Mouse (Mus musculus) heart, postnatal 14 days (tissue): Measurements from ENCODE around the gene Ggact. TPM values are rescaled to one million over a fixed set of nuclear protein-coding genes. Genes with fewer than 3 reads are reported as not detected.

Source experiments
- DNase-seq, 2 experiments: peaks; one replicate each; pipeline ENCODE4 v3.0.0; 2021 to 2022
- intact Hi-C: fragments of 180-260 bp; cut with DNase I; formaldehyde crosslinking; loops from one replicate; pipeline ENCODE4 v1.15.1; 2025
- long read RNA-seq, 2 experiments: library from polyadenylated mRNA; stranded (forward); transcript quantifications; one replicate each; pipeline ENCODE4 v2.0.0; 2021
- total RNA-seq, 2 experiments: library from RNA; stranded (reverse); gene quantifications; 2 replicates each; pipeline ENCODE4 v1.2.3; 2021

Gene Ggact
- total RNA-seq = 10 to 100 TPM; 22.5 to 25.0 TPM
- long read RNA-seq, experiment 1, transcript Ggact-201 (3 exons, 1,076 nt) = major isoform, 5 of 12 reads
- long read RNA-seq, experiment 1, partial matches to known transcripts = 1 of 12 reads
- long read RNA-seq, experiment 1, other reads (novel, unspliced or antisense) = 4 of 12 reads
- long read RNA-seq, experiment 2, partial matches to known transcripts = 0 of 2 reads
- long read RNA-seq, experiment 2, other reads (novel, unspliced or antisense) = 0 of 2 reads

DNA sequence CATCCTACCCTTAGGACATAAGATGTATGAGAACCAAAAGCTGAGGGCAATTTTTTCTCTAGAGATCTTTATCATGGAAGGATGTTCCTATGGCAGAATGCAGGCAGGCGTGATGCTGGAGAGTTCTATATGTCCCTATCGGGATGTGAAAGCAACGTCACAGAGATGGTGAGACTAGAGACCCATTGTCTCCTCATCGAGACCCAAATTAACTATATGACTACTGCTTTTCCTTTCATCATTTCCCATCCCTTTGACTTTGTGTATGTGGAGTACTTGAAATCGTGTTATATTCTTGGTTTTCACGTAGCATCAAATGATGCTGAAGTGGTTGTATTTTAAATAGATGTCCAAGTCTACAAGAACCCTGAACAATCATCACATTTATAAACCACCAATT lies at the start of gene Ggact:
Ggact (minus strand) TSS at position 101 of the 400 bp plus-strand sequence.
- intact Hi-C loops = no loop called here
- no peak for DNase-seq

GRCm38 (mm10) chr14:122957941-122958340 lies 44.4 kb upstream of the Ggact start:
- peak; percentile 10 to 40 for DNase-seq
- intact Hi-C loops = loop anchor here (10.0 kb wide), 1 partner anchor 397 kb away; no protein-coding TSS in a partner anchor

GRCm38 (mm10) chr14:122953331-122953730 lies 39.8 kb upstream of the Ggact start:
- intact Hi-C loops = loop anchor here (1.0 to 10.0 kb wide), 3 partner anchors 287 to 401 kb away; no protein-coding TSS in a partner anchor
- DNase-seq = peak; percentile 45 to 51

DNA sequence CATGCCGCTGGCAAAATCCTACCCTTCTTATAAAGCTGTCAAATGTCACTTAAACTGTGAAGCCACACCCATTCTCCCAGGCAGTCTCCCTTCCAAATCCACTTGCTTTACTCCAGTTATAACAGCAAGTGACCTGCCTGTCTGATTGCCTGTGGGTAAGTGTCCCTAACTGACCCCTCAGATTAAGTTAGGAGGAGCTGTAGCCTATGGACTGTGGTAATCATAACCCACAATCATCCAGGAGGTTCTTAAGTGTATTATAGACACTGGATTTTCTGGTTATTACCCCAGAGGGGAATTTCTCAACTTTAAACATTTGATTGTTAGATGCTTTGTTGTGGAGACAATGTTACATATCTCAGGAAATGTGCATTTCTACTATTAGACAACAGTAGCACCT lies 39.0 kb upstream of the Ggact start:
- intact Hi-C loops = loop anchor here (2.0 to 10.0 kb wide), 2 partner anchors 288 to 402 kb away; no protein-coding TSS in a partner anchor
- no peak for DNase-seq

GRCm38 (mm10) chr14:122951676-122952445 lies 38.3 kb upstream of the Ggact start:
- no peak for DNase-seq
- intact Hi-C loops = loop anchor here (2.0 to 10.0 kb wide), 2 partner anchors 289 to 403 kb away; no protein-coding TSS in a partner anchor

DNA sequence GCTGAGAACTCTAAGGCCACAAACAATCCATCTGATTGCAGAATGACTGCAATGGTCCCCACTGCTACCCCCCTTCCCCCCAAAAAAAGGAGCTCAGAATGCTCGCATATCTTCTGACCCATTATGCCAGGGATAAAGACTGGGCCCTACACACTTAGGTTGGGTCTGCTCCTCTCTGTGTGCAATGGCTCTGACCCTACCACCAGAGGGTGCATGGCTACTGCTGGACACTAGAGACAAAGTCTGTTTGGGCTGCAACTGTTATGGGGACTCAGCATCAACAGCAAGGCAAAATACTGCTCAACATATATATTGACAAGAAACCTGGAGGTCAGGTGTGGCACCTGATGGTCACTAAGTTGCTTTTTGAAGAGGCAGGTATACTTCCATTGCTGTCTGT lies 37.4 kb upstream of the Ggact start:
- intact Hi-C loops = loop anchor here (10.0 kb wide), 1 partner anchor 404 kb away; no protein-coding TSS in a partner anchor

DNA sequence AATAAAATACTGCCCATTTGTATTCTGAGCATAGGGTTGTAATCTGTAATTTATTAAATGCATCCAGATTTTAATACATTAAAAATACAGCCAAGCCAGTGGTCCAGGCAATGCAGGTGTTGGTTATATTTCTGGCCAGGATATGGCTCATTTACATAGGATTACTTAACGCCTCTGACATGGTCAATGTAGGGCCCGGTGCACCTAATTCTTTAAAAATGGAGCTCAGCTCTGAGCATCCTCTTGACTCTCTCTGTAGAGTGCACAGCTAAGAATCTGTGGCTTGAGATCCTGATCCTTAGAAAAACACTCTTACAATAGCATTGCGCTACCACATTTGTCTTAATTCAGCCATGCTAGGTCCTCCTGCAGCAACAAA lies 29.9 kb upstream of the Ggact start:
- intact Hi-C loops = no loop called here
- DNase-seq = no peak

More for the DNA sequence above, 37.4 kb upstream of the Ggact start:
- DNase-seq = no peak

DNA sequence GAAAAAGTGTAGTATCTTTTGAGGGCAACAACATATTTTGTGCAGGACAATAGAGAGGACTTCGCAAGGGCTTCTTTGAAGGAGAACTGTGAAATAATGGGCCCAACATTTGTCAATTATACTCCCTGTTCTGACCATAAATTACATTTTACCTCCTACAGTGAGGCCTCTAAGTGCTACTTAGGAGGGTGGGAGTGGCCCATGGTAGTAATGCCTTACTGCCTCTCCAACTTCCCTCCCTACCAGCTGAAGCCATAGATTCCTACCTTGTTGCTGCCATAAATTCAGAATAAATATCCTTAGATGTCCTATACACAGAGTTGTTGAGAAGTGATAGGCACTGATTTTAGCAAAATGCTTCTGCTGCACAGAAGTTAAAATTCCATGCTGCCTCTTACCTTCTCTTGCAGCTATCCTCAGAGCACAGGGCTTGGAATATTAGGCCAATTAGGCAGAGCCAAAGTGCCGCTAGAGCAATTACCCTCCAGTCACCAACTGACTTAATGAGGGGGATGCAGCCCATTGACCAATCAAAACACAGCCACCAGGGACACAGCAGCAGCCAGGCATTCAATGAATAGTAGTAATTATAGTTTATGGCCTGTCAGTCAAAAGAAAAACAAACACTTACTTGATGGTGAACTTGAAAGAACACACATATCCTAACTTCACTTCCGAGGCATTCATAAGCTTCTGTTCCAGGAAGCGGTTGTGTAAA lies 29.4 kb upstream of the Ggact start:
- intact Hi-C loops = no loop called here
- DNase-seq = no peak

- DNase-seq = no peak
Observed at GRCm38 (mm10) chr14:122936460-122936859, 22.9 kb upstream of the Ggact start.

GRCm38 (mm10) chr14:122920011-122920410 lies 6.5 kb upstream of the Ggact start:
- intact Hi-C loops = no loop called here

More at GRCm38 (mm10) chr14:122936460-122936859, 22.9 kb upstream of the Ggact start:
- intact Hi-C loops = no loop called here

GRCm38 (mm10) chr14:122917676-122918075 lies 4.1 kb upstream of the Ggact start:
- DNase-seq = no peak
- intact Hi-C loops = no loop called here

More at GRCm38 (mm10) chr14:122920011-122920410, 6.5 kb upstream of the Ggact start:
- DNase-seq = no peak

DNA sequence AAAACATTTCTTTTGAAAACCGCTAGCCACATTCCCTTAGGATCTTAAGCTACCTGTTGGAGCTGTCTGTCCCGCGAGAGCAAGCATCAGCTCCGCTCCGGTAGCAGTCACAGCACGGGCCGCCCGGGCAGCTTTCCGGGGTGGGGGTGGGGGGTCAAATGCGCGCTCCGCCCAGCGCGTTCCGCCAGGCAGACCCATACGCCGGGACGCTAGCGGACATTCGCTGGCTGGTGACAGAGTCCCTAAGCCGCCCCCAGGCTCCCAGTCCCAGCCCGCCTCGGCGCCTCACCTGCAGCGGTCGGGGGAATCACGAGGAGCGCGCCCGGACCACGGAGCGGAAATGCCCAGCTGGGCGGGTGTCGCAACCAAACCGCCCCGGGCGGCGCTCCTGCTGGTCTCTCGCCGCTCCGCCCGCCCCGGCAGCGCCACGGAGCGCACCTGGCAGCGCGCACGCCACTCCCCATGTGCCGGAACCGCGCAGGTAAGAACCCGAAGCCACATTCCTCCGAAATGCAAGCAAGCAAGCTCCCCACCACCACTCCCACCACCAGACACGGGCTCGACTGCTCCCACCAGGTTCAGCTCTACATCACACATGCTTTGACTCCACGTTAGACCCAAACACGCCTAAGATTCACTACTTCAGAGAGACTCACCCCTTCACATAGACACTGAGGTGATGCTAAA lies 602 bp downstream of the Ggact start:
- DNase-seq = peak; percentile 68 to 73
- intact Hi-C loops = no loop called here

DNA sequence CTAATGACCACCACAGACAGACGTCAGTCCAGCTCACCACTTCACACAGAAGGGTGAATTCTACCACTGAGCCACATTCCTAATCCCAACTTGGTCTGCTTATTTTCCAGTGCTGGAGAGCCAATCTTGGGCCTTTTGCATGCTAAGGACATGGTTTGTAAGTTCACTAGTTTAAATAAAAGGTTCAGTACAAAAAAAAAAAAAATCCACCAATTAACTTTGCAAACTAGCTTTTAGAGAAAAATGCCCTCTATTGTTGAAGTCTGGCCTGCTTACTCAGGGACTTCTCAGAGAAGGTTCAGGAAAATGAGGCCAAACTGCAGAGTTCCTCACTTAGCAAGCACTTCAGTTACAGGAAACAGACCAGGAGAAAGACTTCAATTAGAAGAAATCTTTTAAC lies 1.4 kb downstream of the Ggact start:
- intact Hi-C loops = no loop called here

GRCm38 (mm10) chr14:122911265-122911664 lies 2.3 kb downstream of the Ggact start:
- intact Hi-C loops = no loop called here
- DNase-seq = no peak

More for the DNA sequence above, 1.4 kb downstream of the Ggact start:
- DNase-seq = no peak

DNA sequence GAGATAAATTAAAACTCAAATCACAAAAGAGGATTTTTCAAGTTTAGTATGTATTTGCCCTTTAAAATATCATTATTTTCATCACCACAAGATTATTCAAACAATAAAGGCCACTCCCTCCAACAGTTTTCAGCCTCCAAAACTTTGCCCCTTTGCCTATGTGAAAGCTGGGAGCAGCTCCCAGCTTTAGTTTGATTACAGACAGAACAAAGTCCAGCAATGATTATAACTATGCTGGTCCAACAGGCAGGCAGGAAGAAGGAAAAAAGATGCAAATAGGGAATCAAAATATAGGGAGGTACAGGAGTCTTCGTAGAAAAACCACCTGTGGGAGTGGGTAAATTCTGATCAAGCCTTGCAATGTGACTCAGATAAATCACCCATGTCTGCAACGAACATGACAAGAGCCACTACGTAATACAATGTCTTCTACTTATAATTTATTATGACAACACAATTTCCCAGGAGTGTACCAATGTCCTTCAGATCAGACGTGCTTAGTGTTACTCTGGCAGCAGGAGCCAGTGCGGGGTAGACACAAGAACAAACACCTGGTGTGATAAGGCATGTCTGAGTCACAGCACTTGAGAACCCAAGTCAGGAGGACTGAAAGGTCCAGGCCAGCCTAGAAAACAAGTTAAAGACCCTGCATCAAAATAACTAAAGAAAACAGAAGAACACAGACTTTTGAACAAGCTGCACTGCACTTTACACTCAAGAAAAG lies 4.0 kb downstream of the Ggact start:
- intact Hi-C loops = no loop called here

DNA sequence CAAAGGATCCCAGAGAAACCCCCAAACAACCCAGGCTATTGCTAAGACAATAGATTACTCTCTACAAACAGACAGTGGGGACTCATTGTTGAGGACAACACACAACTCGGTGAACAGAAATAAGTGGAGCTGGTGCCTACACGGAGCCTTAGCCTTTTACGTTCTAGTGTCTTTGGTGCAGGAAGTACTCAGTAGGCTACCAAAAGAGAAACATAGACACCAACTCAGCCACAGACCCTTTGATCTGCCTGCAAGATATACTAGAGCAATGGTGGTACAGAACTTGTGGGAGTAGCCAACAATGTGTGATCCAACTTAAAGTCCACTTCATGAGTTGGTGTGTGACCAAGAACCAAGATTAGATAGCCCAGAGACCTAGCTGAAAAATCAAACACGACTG lies 5.5 kb downstream of the Ggact start:
- intact Hi-C loops = no loop called here
- DNase-seq = no peak

More for the DNA sequence above, 4.0 kb downstream of the Ggact start:
- no peak for DNase-seq

GRCm38 (mm10) chr14:122905007-122905406 lies 8.6 kb downstream of the Ggact start:
- DNase-seq = no peak
- intact Hi-C loops = no loop called here

DNA sequence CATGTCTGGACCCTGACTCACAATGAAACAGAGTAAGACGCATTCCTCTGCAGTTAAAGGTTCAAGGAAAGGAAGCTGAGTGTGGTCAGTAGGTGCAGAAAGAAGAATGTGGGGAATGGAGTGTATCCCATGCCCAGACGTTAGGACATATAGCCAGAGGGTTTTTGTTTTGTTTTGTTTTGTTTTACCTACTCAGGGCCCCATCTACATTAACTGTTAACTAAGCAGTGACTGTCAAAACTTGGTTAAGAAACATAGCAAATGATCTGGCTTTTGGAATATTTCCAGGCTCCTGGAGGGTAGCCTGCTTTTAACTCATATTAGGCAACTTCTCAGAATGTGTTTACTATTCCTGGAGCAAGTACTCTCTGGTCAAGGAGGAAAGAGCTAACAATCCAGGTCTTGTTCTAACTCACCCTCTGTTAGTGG lies 9.6 kb downstream of the Ggact start:
- intact Hi-C loops = no loop called here
- DNase-seq = no peak

DNA sequence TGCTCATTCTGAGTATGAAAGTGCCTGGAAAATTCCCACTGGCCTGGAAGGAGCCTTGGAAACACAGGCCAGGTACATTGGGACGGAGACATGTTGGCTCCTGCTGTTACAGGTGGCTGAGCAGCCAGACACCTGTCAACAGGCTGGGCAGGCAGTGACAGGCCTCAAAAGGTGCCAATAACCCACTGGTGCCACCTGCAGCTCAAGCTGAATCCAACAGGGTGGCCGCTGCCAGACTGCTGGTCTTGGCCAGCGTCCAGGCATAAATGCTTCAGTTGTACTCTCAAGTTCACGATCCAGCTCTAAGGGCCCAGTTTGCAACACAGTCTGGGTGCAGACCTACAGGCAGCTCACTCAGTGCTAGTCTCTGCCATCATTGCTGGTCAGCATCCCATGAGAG lies 10.7 kb downstream of the Ggact start:
- DNase-seq = peak; percentile 76 to 85
- intact Hi-C loops = no loop called here
